Mouse (Mus musculus) B cell, adult 2 months (primary cell): ENCODE results near the gene Dcakd.

ENCODE experiments used
- DNase-seq, 2 experiments: peaks; one replicate each; pipeline ENCODE4 v3.0.0; 2022

The Dcakd gene

DNA sequence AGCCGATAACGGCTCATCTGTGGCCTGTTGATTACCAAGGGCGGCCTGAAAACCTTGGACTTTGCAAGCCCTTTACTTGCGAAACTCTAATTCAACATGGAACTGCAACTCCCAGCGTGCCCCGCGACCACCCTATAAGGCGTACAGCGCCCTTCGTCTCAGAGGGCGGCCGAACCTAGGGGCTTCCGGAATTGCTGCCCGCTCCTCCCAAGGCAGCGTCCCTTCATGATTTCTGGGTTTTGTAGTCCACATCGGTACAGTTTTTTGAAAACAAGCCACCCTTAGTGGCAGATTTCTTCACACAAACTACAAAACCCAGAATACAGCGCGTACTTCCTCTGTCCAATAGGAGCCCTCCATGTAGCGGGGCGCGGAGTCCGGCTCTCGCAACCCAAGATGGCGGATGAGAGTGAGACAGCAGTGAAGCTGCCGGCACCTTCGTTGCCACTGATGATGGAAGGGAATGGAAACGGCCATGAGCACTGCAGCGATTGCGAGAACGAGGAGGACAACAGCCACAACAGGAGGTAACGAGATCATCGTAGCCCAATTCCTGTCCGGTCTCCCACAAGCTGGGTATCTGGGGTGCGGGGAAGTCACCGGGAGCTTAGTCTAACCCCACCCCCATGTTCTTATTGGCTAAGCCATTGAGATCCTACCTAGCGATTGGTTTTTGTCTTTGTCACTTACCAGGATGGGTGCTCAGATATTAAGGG is at the start of gene Dcakd, which contains the start of gene Nmt1:
Dcakd (minus strand) TSS at position 158 of the 716 bp plus-strand sequence.
Nmt1 (plus strand) TSS at position 15 of the 716 bp plus-strand sequence.
- DNase-seq = peak; percentile 91

GRCm38 (mm10) chr11:103076581-103076980 is 48.4 kb upstream of the Dcakd start:
- no peak for DNase-seq

DNA sequence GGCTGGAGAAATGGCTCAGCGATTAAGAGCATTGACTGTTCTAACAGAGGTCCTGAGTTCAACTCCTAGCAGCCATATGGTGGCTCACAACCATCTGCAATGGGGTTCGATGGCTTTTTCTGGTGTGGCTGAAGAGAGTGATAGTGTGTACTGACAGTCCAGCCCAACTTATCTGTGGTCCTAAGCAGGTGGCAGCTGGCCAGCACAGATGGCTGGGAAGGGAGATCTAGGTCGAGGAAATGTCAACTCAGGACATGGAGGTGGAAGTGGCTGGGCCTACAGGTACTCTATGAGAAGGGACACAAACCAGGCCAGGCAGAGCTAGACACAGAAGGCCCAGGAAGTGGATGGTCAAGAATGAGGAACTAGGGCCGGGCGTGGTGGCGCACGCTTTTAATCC is 47.9 kb upstream of the Dcakd start:
- no peak for DNase-seq

- DNase-seq = no peak
Measured at GRCm38 (mm10) chr11:103074796-103075323, 46.7 kb upstream of the Dcakd start.

DNA sequence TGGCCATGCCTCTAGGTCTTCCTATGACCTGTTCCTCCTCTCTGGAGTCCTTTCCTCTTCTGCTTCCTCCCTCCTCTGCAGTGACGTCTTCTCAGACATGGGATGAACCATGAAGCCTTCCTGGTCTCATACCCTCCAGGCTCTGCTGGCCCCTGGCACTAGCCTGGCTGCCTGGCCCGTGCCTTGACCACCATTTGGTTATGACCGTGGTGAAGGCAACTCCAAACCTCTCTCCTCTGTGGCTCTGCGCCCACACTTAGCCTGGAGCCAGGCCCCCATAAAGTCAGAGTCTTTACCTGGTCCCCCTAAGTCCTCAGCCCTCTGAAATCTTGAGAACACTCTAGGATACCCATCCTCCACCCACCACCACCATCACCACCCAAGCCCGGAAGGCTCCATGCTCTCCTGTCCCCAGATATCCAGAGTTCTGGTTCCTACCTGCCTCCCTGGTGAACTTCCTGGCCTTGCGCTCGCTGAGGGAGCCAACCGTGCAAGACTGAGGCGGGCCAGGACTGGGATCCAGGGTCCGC is 46.1 kb upstream of the Dcakd start:
- DNase-seq = no peak

DNA sequence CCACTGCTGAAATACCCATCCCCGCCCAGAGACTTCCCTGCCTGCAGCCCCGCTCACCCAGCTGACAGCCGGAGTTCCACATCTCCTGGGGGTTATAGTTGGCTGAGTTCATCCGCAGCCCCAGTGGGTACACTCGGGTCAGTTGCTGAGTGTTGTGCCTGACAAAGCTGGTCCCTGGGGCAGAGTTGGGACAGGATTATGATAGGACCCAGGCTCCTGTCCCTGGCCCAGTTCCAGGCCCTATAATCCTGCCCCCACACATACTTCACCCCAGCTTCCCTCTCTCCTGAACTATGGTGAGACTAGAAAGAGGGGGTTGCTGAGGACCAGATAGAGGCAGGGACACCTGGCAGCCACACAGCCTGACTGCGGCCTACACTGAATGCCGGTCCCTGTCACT is 45.5 kb upstream of the Dcakd start:
- no peak for DNase-seq

- no peak for DNase-seq
Measured at GRCm38 (mm10) chr11:103070322-103070880, 42.3 kb upstream of the Dcakd start.

GRCm38 (mm10) chr11:103069731-103070130 is 41.6 kb upstream of the Dcakd start:
- no peak for DNase-seq

GRCm38 (mm10) chr11:103068884-103069283 is 40.8 kb upstream of the Dcakd start:
- no peak for DNase-seq

GRCm38 (mm10) chr11:103068272-103068671 is 40.1 kb upstream of the Dcakd start:
- DNase-seq = no peak

DNA sequence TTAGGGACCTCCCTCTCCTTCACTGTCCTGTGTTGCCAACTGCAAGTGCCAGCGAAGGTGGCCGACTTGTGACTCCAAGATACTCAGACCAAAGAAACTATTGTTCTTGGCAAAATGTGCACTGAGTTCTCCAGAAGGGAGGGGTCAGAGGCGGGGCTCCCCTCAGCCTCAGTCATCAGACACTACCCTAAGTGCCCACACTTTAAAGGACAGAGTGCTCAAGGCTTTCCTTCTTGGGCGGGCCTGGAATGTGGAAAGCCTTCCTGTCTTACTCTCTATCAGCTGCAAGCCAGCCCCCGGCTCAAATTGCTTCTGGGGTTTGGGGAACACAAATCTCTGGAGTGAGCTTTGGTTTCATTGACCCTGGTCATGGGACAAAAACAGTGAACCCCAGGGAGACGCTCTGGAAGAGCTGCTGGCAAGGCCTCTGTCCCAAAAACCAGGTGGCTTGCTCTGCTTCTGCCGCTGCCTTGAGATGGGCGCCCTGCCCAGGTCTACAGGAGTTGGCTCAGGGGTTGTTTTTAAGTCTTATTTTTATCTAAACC is 39.4 kb upstream of the Dcakd start:
- no peak for DNase-seq

GRCm38 (mm10) chr11:103067051-103067361 is 38.9 kb upstream of the Dcakd start:
- no peak for DNase-seq

- DNase-seq = no peak
Measured at GRCm38 (mm10) chr11:103066191-103067050, 38.3 kb upstream of the Dcakd start.

GRCm38 (mm10) chr11:103058499-103059085 is 30.5 kb upstream of the Dcakd start:
- DNase-seq = no peak

DNA sequence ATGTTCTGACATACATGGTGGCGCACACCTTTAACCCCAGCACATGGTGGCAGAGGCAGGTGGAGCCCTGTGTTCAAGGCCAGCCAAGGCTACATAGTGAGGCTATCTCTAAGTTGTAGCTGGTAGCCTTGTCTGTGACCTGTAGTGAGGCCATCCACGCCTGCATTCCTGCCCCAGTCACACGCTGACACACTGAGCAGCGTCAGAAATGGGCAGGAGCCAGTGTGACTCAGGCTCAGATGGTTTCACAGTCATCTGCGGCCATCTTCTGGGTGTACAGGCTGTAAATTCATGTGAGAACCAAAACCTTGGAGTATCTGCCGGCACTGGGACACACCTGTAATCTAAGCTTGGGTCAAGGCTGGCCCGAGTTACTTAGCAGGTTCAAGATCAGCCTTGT is 28.5 kb upstream of the Dcakd start:
- no peak for DNase-seq

DNA sequence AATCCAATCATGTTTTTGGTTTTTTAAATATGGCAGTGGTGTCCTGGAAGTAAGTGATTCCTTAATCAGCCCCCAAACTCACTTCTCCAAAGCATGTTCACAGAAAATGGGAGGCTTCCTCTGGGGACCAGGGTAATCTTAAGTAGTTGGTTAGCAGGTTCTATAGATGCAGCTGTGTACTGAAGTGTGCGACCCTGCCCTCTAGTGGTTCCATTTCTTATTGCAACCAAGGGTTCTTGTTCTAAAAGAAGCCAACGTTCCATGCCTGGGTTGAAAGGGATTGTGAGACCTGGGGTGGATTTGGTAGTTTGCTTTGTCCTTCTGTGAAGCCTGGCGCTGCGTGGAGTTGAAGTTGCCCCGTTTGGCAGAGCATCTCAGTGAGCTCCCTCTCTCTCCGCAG is 26.7 kb upstream of the Dcakd start:
- peak; percentile 76 to 80 for DNase-seq

DNA sequence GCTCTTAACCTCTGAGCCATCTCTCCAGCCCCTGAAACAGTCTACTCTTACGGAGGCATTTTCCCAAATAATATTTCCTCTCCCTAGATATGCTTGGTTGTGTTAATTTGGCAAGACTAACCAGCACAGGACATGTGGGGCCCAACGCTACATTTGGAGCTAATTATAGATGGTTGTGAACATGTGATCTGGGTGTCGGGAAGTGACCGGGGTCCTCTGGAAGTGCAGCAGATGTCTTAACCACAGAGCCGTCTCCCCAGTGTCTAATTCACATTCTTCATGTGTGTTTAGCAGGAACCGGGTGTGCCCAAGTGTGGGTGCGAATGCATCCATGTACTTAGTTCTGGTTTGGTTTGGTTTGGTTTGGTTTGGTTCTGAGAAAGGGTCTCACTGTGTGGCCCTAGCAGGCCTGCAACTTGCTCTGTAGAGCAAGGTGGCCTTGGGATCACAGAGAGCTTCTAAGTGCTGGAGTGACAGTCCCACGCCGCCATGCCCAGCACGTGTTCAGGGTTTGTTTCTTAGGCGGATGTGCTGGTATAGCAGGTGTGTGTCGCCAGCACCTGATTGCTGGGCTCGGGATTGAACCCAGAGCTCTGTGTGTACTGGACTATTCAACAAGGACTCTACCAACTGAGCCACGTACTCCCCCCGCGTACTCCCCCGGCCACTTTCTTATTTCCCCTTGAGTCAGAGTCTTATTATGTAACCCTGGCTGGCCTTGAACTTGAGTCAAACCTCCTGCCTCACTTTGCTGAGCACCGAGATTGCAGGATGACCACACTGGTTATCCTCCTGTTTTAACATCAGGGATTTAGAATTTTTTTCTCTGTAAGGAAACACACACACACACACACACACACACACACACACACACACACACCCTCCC is 25.3 kb upstream of the Dcakd start:
- no peak for DNase-seq

- no peak for DNase-seq
Measured at GRCm38 (mm10) chr11:103052078-103052477, 23.9 kb upstream of the Dcakd start.

DNA sequence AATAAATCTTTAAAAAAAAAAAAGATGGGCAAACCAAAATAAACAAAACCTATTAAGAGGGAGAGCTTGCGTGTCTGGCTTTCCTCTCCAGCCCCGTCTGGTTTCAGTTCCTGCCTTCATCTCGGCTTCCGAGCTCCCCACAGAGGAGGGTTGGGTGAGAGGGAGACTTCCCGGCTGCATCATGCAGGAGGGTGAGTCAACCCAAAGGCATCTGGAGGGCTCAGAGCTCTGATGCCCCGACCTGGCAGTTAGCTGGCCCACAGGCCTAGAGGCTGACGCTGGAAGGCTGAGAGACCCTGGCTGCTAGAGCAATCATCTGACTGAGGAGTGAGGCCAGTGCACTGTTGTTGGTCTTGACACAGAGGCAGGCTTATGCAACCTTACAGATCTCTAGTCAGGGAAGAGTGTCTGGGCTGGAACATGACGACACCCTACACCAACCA is 23.1 kb upstream of the Dcakd start:
- DNase-seq = no peak

DNA sequence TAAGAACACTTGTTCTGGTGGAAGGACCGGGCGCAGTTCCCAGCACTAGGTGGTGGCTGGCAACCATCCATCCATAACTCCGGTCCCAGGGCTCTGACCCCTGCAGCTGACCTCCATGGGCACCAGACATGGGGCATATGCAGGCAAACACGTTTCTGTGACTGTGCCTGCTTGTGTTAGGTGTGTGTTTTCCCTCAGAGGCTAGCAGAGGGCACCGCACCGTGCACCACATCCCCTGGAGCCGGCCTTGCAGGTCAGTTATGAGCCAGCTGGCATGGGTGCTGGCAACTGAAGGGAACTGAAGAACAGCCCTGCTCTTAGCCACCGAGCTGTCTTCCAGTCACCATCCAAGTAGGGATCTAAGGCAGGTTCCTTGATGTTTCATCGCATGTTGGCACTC is 22.0 kb upstream of the Dcakd start:
- DNase-seq = no peak

DNA sequence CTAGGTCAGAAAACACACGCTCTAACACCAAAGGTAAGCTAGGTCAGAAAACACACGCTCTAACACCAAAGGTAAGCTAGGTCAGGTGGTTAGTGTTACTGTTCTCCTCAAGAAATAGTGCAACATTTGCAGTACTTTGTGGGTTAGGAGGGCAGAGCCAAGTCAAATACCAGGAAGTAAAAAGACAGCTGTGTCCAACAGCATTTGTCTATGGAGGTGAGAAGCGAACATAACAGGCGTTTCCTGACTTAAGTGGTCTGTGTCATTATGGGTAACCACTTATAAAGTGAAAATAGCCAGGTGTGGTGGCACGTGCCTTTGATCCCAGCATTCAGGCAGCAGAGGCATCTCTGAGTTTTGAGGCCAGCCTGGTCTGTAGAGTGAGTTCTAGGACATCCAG is 21.5 kb upstream of the Dcakd start:
- DNase-seq = no peak

GRCm38 (mm10) chr11:103046286-103046685 is 18.2 kb upstream of the Dcakd start:
- no peak for DNase-seq
